Mouse (Mus musculus): ENCODE data around the gene Rxfp4.
"Not testable (repeated sequence)": the region's sequence is repeated elsewhere in the genome, so short reads cannot be mapped to it uniquely, and the experiment has no call there.

The Rxfp4 gene

DNA sequence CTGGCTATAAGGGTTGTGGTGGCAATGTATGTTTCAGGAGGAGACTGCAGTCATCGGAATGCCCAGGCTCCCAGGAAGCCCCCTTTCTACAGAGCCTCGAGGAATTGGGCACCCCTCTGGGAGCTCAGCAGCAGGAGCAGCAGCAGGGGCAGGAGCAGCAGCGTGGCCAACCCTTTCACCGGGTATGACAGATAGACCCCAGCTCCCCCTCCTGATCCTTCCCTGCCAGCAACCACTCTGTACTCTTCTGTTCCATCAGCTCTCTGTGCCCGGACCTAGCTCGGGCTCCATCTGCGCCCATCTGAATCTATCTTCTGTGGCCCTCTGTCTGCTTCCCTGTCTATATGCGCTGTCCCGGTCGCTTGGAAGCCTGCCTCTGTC lies 45.2 kb downstream of the Rxfp4 start:
- no peak for DNase-seq

DNA sequence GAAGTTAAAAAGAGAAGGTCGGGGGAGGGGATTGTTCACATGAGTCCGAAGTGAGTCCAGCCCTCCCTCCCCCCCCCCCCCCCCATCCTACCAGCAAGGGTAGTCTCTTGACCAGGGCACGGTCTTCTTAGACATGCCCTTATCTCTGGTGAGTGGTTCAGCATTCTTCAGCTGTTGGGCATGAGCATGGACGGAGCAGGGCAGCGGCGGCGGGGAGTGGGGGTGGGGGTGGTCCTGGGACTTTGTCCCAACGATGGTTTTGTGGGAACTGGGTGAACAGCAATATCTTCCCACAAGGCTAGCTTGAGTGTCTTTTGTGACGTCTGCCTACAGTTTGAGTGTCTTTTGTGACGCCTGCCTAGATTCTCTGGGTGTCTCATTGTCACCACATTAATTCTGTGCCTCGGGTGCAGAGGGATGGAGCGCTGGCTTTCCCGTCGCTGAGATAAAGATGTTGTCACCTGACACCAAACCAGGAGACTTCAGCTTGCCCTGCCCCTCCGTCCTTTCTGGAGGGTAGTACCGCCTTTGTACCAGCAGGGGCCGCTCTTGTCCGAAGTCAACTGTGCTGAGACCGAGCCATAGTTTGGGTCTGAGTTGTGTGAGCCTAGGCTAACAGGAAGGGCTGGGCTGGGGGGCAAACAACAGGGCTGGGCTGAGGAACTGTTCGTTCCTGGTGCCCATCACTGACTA lies 45.7 kb downstream of the Rxfp4 start:
- DNase-seq: peak; percentile 88 to 91

- not testable (repeated sequence) for DNase-seq
Observed at GRCm38 (mm10) chr3:88605666-88606065, 47.3 kb downstream of the Rxfp4 start, which contains the start of gene Arhgef2. Arhgef2 (plus strand) TSS chr3:88605966.

DNA sequence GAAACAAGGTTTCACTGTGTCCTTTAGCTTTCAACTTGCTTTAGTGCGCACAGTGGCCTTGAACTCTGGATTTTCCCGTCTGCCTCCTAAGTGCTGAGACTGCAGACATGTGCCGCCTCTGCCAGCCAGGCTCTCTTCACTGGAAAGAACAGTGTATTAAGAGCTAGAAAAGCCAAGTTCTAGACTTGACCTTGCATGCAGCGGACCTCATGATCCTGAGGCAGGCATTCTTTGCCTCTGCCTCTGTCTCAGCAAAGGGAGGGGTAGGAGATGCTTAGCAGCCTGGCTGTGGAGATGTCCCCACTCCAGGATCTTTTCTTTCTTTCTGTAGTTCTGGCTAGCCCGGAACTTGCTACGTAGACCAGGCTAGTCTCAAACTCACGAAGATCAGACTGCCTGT lies 48.1 kb downstream of the Rxfp4 start:
- DNase-seq: no peak

DNA sequence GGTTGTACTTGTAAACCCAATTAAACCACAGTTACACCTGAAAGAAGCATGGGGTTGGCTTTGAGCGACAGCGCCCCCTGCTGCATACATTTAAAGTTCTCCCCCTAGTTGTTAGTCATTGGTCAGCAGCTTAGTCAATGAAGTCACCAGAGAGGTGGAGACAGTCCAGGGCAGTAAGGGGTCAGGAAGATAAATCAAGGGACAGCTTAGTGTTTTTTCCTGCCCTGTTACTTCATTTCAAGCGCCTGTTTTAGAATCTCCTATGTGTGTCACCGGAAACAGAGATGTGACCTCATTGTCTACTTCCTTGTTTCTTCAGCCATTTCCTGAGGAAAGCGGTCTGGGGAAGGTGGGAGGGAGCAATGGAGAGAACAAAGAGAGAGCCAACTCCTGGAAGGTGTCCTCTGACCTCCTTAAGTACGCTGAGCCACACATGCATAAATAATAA lies 49.2 kb downstream of the Rxfp4 start:
- DNase-seq: peak; percentile 91 to 93

DNA sequence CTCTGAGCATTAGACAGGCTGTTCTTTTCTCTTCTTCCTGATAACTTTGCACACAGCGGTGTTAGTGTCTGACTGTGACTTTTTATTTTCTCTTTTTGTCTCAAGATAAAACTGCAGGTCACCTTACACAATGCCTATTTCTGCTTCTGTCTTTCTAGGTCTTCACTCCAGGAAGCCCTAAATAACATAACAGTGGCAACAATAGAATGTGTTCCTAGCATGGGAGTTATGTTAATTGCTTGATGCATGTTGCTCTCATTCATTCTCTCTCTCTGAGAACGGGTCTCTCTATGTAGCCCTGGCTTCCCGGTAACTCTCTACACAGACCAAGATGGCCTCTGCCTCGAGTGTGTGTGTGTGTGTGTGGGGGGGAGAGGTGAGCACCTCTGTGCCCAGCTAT lies 50.5 kb downstream of the Rxfp4 start:
- DNase-seq: no peak

All from kidney, postnatal 36 days (tissue).